Mouse (Mus musculus) megakaryocyte, embryonic 14.5 days (primary cell): ENCODE measurements at regions not wholly inside any gene's neighbourhood (a gene's known extent, or its start where the extent isn't known, plus 50 kb on each side); places are given as distances from the start of the nearest gene placed in this dataset.

Experiments
- FLI1 ChIP-seq: IDR thresholded peaks from 2 replicates; pipeline ENCODE4 v1.6.1; 2012; ENCODE audit warnings: low read length, inconsistent platforms, mixed read lengths
- GATA1 ChIP-seq: IDR thresholded peaks from 3 replicates; pipeline ENCODE4 v1.6.1; 2012; ENCODE audit warnings: mixed read lengths, low read length, inconsistent platforms, borderline replicate concordance

DNA sequence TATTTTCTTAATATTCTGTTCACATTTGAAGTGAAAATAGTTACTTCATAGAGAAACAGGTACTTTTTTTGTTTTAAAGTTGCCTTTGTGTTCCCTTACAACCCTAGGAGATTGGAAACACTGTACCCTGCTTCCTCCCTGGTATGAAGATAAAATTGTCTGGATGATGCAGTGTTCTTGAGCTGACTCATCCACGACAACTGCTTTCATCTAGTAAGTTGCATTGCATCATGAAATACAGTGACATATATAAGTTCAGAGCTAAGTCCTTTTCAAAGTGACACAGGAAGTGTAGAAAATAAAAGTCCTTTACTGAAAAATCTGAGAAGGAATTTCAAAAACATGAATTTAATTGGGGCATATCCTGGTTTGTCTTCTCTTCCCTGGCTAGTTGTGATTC lies 68.9 kb upstream of the Kcna4 start:
- TF ChIP-seq FLI1 (no peak), GATA1 (no peak)
